Mouse (Mus musculus): Measurements from ENCODE around the gene Taz. TPM values are rescaled to one million over a fixed set of nuclear protein-coding genes. Genes with fewer than 3 reads are reported as not detected.
A peak's percentile ranks its signal among the peaks of the same experiment; 100 is the strongest.

Gene Taz
- polyA plus RNA-seq, 1 experiment: 87.5 TPM

GRCm38 (mm10) chrX:74277916-74278315 lies 3.8 kb upstream of the Taz start:
- WGBS: 69% methylated on average over 8 of the region's 8 CpGs
- Histone ChIP-seq H3K4me3 (ENCODE audit: extremely low read depth, insufficient read depth, insufficient read length) (no peak overlapping the region), H3K27me3 (ENCODE audit: control insufficient read depth, insufficient read depth, low read length) (no peaks in the 10 kb centered on the region), H3K36me3 (ENCODE audit: control insufficient read depth, insufficient read depth, low read length) (no peaks in the 10 kb centered on the region; the same call in 1 of the 2 replicates), H3K4me1 (ENCODE audit: control insufficient read depth, insufficient read depth, insufficient read length) (no peaks in the 10 kb centered on the region; the same call in 1 of the 2 replicates), H3K27ac (ENCODE audit: insufficient read depth, low read length) (no peak overlapping the region)
- no peak for DNase-seq (ENCODE audit: low read depth in 1 of 2, low spot score in 2 of 2)
- TF ChIP-seq CTCF (IDR thresholded peaks at IDR 0.05; ENCODE audit: extremely low read depth, insufficient read depth, insufficient read length, insufficient replicate concordance) (no peak), POLR2A (IDR thresholded peaks at IDR 0.05; ENCODE audit: low read depth, low read length) (no peak)

- 25% methylated on average over 14 of the region's 14 CpGs for WGBS
- no peak for DNase-seq (ENCODE audit: low read depth in 1 of 2, low spot score in 2 of 2)
Measured at GRCm38 (mm10) chrX:74281041-74281731, 526 bp upstream of the Taz start.

GRCm38 (mm10) chrX:74282395-74283091 lies 831 bp downstream of the Taz start:
- DNase-seq (ENCODE audit: low read depth in 1 of 2, low spot score in 2 of 2): peak; percentile 71 to 83
- Histone ChIP-seq H3K27me3 (ENCODE audit: control insufficient read depth, insufficient read depth, low read length) (no peaks in the 10 kb centered on the region), H3K4me3 (ENCODE audit: extremely low read depth, insufficient read depth, insufficient read length) (peak overlapping the region; percentile 67), H3K36me3 (ENCODE audit: control insufficient read depth, insufficient read depth, low read length) (peaks cover 1% of the 10 kb centered on the region; the same call in 1 of the 2 replicates), H3K4me1 (ENCODE audit: control insufficient read depth, insufficient read depth, insufficient read length) (no peaks in the 10 kb centered on the region; the same call in 1 of the 2 replicates), H3K27ac (ENCODE audit: insufficient read depth, low read length) (peak overlapping the region; percentile 74)
- no peak for TF ChIP-seq POLR2A (IDR thresholded peaks at IDR 0.05; ENCODE audit: low read depth, low read length)
- no peak for TF ChIP-seq CTCF (IDR thresholded peaks at IDR 0.05; ENCODE audit: extremely low read depth, insufficient read depth, insufficient read length, insufficient replicate concordance)
- 30% methylated on average over 39 of the region's 39 CpGs for WGBS

More at GRCm38 (mm10) chrX:74281041-74281731, 526 bp upstream of the Taz start:
- Histone ChIP-seq H3K27me3 (ENCODE audit: control insufficient read depth, insufficient read depth, low read length) (no peaks in the 10 kb centered on the region), H3K4me1 (ENCODE audit: control insufficient read depth, insufficient read depth, insufficient read length) (no peaks in the 10 kb centered on the region; the same call in 1 of the 2 replicates), H3K27ac (ENCODE audit: insufficient read depth, low read length) (peak overlapping the region; percentile 74), H3K4me3 (ENCODE audit: extremely low read depth, insufficient read depth, insufficient read length) (peak overlapping the region; percentile 67), H3K36me3 (ENCODE audit: control insufficient read depth, insufficient read depth, low read length) (0 out of 2 replicates have a peak, but pooled peaks cover 1% of the 10 kb centered on the region)
- TF ChIP-seq CTCF (IDR thresholded peaks at IDR 0.05; ENCODE audit: extremely low read depth, insufficient read depth, insufficient read length, insufficient replicate concordance) (no peak), POLR2A (IDR thresholded peaks at IDR 0.05; ENCODE audit: low read depth, low read length) (no peak)

GRCm38 (mm10) chrX:74283092-74283437 lies 1.4 kb downstream of the Taz start:
- TF ChIP-seq POLR2A (IDR thresholded peaks at IDR 0.05; ENCODE audit: low read depth, low read length) (no peak), CTCF (IDR thresholded peaks at IDR 0.05; ENCODE audit: extremely low read depth, insufficient read depth, insufficient read length, insufficient replicate concordance) (no peak)
- 40% methylated on average over 5 of the region's 5 CpGs for WGBS
- H3K4me1 ChIP-seq (ENCODE audit: control insufficient read depth, insufficient read depth, insufficient read length): no peaks in the 10 kb centered on the region; the same call in 1 of the 2 replicates
- peak overlapping the region; percentile 74 for H3K27ac ChIP-seq (ENCODE audit: insufficient read depth, low read length)
- H3K36me3 ChIP-seq (ENCODE audit: control insufficient read depth, insufficient read depth, low read length): peaks cover 1% of the 10 kb centered on the region; the same call in 1 of the 2 replicates
- peak overlapping the region; percentile 67 for H3K4me3 ChIP-seq (ENCODE audit: extremely low read depth, insufficient read depth, insufficient read length)
- no peaks in the 10 kb centered on the region for H3K27me3 ChIP-seq (ENCODE audit: control insufficient read depth, insufficient read depth, low read length)
- DNase-seq (ENCODE audit: low read depth in 1 of 2, low spot score in 2 of 2): no peak

DNA sequence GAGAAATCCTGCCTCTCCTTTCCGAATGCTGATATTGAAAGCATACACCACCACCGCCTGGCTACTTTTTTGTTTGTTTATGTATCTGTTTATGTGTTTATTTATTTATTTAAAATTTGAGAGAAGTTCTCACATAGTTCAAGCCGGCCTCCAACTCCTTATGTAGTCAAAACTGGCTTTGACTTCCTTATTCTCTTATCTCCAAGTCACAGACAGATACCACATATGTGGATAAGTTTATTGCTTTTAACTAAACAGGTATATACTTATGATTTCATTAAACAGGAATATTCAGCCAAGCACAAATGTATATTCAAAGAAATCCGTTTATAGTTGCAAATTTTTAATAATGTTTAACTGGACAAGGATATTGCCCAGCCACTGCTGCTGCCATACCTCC lies 11.7 kb downstream of the Taz start:
- H3K27ac ChIP-seq (ENCODE audit: insufficient read depth, low read length): no peak overlapping the region

GRCm38 (mm10) chrX:74296538-74297448 lies 15.1 kb downstream of the Taz start, which contains the start of gene Atp6ap1:
TSS of gene Atp6ap1 (plus strand) at chrX:74297097.
- TF ChIP-seq CTCF (IDR thresholded peaks at IDR 0.05; ENCODE audit: extremely low read depth, insufficient read depth, insufficient read length, insufficient replicate concordance) (no peak), POLR2A (IDR thresholded peaks at IDR 0.05; ENCODE audit: low read depth, low read length) (peak; percentile 54; the same call in 1 of the 2 replicates)
- 26% methylated on average over 37 of the region's 37 CpGs for WGBS
- H3K27ac ChIP-seq (ENCODE audit: insufficient read depth, low read length): peak within 1 kb of the TSS; percentile 77
- peak; percentile 89 to 92 for DNase-seq (ENCODE audit: low read depth in 1 of 2, low spot score in 2 of 2)
- peak within 1 kb of the TSS; percentile 93 for H3K4me3 ChIP-seq (ENCODE audit: extremely low read depth, insufficient read depth, insufficient read length)
- H3K4me1 ChIP-seq (ENCODE audit: control insufficient read depth, insufficient read depth, insufficient read length): peaks cover 5% of the 10 kb centered on the region; the same call in 1 of the 2 replicates
- no peaks in the 10 kb centered on the region for H3K27me3 ChIP-seq (ENCODE audit: control insufficient read depth, insufficient read depth, low read length)
- peaks cover 8% of the 10 kb centered on the region for H3K36me3 ChIP-seq (ENCODE audit: control insufficient read depth, insufficient read depth, low read length)

More for the DNA sequence above, 11.7 kb downstream of the Taz start:
- Histone ChIP-seq H3K27me3 (ENCODE audit: control insufficient read depth, insufficient read depth, low read length) (no peaks in the 10 kb centered on the region), H3K4me1 (ENCODE audit: control insufficient read depth, insufficient read depth, insufficient read length) (no peaks in the 10 kb centered on the region), H3K4me3 (ENCODE audit: extremely low read depth, insufficient read depth, insufficient read length) (no peak overlapping the region), H3K36me3 (ENCODE audit: control insufficient read depth, insufficient read depth, low read length) (no peaks in the 10 kb centered on the region; the same call in 1 of the 2 replicates)
- DNase-seq (ENCODE audit: low read depth in 1 of 2, low spot score in 2 of 2): no peak
- no peak for TF ChIP-seq CTCF (IDR thresholded peaks at IDR 0.05; ENCODE audit: extremely low read depth, insufficient read depth, insufficient read length, insufficient replicate concordance)
- no peak for TF ChIP-seq POLR2A (IDR thresholded peaks at IDR 0.05; ENCODE audit: low read depth, low read length)
- WGBS: 71% methylated on average over 4 of the region's 4 CpGs

Measured in spleen, adult 2 months (tissue).